Mouse (Mus musculus): Measurements from ENCODE around the gene Olfr1278.
"Not testable (repeated sequence)": the region's sequence is repeated elsewhere in the genome, so short reads cannot be mapped to it uniquely, and the experiment has no call there.

Olfr1278 gene

DNA sequence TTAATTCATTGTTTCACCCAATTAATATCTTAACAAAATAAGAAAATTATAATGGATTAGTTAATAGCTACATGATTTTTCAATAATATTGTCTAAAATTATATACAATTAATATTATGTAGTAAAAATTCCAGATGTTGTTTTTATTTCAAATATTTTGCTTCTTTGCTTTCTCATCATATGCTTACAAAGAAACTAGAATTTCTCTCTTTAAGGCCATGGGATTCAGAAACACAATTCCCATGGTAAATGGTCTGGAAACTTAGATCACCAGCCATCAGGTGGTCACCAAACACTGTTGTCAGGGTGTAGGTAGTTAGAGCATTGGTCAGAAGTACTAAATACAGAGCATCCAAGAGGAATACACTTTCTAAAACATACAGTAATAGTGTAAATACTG, at the start of gene Olfr1278:
Olfr1278 (plus strand) TSS at position 301 of the 400 bp plus-strand sequence.
- DNase-seq (ENCODE audit: low read depth, low spot score) = no peak

DNA sequence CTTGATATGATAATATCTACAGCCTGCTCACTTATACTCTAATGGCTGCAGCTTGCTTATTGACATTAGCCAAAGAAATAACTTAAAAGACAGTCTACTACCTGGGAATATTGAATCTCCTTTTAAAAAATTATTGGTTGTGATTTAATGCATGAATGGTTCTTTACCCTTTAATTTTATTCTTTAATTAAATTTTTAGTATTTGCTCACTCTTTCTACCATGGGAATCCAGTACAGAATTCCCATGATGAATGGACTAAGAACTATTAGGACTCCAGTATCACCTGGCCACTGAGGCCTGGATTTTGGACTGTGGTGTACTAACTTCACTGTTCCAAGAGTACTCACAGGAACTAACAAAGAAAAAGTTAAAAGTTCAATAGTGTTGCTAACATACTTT, 35.7 kb upstream of the Olfr1278 start, which contains the start of gene Olfr1276:
Olfr1276 (plus strand) TSS at position 301 of the 400 bp plus-strand sequence.
- no peak for DNase-seq (ENCODE audit: low read depth, low spot score)

DNA sequence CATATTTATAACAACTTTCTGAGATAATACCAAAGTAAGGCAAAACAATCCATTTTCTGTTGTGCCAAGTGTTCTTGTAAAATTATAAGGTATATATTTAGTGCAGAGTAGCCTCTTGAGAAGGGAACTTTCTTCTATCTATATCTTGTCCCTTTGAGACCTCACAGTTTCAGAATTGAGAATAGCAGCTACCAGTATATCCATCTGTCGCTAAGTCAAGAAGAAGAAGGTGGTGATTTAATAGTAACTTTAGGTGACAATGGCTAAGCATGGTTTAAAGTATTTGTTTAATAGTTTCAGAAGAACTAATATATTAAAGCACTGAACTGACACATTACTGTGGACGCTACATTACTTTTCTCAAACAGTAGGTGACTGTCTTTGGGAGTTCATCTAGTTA, 15.9 kb upstream of the Olfr1278 start, which contains the start of gene Olfr1277:
Olfr1277 (minus strand) TSS at position 101 of the 400 bp plus-strand sequence.
- DNase-seq (ENCODE audit: low read depth, low spot score) = no peak

DNA sequence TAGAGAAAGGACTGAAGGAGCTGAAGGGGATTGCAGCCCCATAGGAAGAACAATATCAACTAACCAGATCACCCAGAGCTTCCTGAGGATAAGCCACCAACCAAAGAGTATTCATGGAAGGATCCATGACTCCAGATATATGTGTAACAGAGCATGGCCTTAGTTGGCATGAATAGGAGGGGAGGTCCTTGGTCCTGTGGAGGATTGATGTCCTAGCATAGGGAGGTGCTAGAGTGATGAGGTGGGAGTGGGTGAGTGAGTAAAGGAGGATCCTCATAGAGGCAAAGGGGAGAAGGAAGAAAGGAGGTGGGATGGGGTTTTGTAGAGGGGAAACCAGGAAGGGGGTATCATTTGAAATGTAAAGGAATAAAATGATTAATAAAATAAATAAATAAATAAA, 8.6 kb downstream of the Olfr1278 start:
- no peak for DNase-seq (ENCODE audit: low read depth, low spot score)

DNA sequence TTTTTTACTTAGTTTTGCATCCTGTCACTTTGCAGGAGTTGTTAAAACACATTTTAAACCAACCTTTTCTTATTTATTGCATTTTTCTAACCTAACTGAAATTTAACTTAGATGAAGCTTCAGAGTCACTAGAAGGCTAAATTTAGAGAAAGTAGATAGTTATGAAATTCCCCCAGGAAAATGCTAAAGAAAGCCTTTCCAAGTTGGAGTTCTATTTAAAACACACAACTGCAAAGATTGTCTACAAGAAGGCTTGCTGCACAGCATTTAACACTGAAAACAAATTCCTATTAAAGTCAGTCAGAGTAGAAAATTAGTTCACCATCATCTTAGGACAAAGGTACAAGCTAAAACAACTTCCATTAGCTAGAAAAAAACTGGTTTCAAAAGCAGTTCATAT, 10.4 kb downstream of the Olfr1278 start, which contains the start of gene Olfr1279:
Olfr1279 (plus strand) TSS at position 262 of the 400 bp plus-strand sequence.
- no peak for DNase-seq (ENCODE audit: low read depth, low spot score)

DNA sequence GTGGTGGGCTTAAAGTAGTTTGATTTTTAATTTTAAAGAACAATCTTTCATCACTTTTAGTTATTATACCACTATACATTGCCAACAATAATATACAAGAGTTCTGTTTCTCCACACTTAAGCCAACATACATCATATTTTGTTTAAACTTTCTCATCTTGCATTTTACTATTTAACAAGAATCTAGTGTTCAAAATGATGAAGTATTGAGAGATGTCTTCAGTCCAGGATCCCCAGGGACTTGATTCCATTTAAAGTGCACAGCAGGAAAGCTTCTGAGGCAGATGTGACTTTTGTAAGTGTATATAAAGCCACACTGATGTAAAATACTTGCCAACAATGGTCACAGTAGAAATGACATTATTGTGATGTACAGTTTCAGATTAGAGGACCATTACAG, 23.8 kb downstream of the Olfr1278 start, which contains the start of gene Olfr1280:
Olfr1280 (plus strand) TSS at position 301 of the 400 bp plus-strand sequence.
- no peak for DNase-seq (ENCODE audit: low read depth, low spot score)

DNA sequence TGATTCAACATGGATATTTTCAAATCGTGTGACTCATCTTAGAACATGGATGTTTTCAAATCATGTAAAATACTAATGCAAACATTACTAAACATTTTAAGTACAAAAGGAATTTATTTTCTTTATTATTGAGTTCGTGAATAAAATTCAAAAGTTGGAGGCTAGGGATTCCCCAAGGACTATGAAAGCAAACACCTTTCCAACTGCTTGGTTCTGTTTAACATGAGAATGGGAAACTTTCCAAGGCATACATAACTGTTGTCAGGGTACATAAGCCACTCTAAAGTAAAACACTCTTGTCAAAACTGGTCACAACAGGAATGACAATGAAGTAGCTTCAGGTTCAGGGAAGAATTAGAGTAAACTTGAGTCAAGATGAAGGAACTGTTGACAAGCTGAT, 36.3 kb downstream of the Olfr1278 start, which contains the start of gene Olfr1281:
Olfr1281 (plus strand) TSS at position 301 of the 400 bp plus-strand sequence.
- no peak for DNase-seq (ENCODE audit: low read depth, low spot score)

- DNase-seq (ENCODE audit: low read depth, low spot score) = not testable (repeated sequence)
Observed at GRCm38 (mm10) chr2:111333721-111334120, 43.8 kb downstream of the Olfr1278 start.

DNA sequence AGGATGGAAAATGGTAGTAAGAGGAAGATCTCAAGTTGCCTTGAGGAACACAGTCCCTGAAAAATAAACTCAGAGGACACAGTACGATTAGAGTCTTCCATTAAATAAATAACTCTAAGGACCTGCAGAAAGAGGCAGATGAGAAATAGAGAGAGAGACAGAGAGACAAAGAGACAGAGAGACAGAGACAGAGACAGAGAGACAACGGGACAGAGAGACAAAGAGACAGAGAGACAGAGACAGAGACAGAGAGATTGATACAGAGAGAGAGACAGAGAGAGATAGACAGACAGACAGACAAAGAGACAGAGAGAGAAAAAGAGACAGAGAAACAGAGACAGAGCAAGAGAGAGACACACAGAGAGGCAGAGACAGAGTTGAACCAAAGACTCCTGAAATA, 46.0 kb downstream of the Olfr1278 start, which contains the start of gene Olfr1282:
Olfr1282 (minus strand) TSS at position 101 of the 400 bp plus-strand sequence.
- no peak for DNase-seq (ENCODE audit: low read depth, low spot score)
